Mouse (Mus musculus): ENCODE results near the gene Atg7. TPM values are rescaled to one million over a fixed set of nuclear protein-coding genes. Genes with fewer than 3 reads are reported as not detected.

The Atg7 gene
- polyA plus RNA-seq, 1 experiment from 2014 or later = 21.0 TPM

DNA sequence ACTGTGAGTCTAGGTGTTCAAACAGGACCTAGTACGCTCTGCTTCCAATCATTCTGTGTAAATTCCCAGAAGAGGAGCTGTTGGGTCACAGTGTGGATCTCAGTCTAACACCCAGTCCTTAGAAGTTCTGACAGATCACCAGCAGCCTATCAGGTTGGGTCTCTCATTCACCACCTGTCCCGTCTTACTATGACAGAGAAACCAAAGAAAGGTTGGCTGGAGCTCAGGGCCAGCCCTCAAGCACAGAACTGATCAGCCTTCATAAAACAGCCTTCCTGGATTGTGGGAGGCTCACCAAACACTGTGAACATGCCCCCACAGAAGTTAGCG lies 230.9 kb downstream of the Atg7 start:
- 45% methylated on average over 3 of the region's 3 CpGs for WGBS
- Histone ChIP-seq H3K9ac (no peak overlapping the region), H3K36me3 (0 out of 2 replicates have a peak, but pooled peaks cover 8% of the 10 kb centered on the region), H3K27ac (replicated peaks) (peak overlapping the region; percentile 98), H3K4me1 (peaks cover 93% of the 10 kb centered on the region), H3K9me3 (replicated peaks) (no peaks in the 10 kb centered on the region), H3K4me3 (replicated peaks) (peak overlapping the region; percentile 36), H3K4me2 (replicated peaks) (peak overlapping the region; percentile 66), H3K27me3 (no peaks in the 10 kb centered on the region)
- no peak for ATAC-seq (ENCODE audit: insufficient number of reproducible peaks, low FRiP score, low TSS enrichment, low read depth)

DNA sequence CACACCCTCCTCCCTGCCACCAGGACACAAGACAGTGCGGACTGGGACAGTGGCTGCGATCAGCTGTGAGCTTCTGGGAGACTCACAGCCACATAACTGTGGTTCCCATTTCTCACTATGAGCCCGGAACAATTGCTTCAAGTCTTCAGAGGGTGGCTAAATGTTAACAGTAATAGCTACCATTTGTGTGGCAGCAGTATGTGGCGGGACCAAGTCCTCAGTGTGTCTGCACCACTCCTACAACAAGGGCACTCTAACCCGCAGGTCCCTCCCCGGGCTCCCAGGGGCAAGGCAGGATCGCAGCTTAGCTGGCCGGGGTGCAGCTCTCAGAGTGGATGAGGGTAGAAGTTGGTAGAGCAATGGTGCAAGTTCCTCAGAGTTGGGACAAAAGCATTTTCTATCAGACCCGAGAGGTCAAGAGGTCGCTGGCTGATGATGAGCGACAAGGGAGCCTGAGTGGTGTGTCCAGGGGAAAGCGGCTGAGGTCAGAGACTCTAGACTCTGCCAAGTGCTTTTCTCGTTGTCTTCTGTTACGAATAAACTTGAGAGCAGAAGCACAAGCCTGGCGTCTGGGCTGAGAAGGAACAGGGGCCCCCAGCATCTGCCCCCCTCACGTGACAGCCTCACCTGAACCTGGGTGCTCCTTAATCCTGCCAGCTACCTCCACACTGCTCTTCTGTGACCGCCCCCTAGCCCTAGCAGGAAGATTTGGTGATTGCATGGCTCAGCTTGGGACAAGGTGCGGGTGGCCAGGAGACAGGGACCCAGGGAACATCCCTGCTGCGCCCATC lies 231.4 kb downstream of the Atg7 start:
- no peak; the same call in 1 of the 2 replicates for ATAC-seq (ENCODE audit: insufficient number of reproducible peaks, low FRiP score, low TSS enrichment, low read depth)
- Histone ChIP-seq H3K27ac (replicated peaks) (peak overlapping the region; percentile 98), H3K4me1 (peaks cover 93% of the 10 kb centered on the region), H3K4me3 (replicated peaks) (peak overlapping the region; percentile 36), H3K27me3 (no peaks in the 10 kb centered on the region), H3K4me2 (replicated peaks) (peak overlapping the region; percentile 66), H3K36me3 (0 out of 2 replicates have a peak, but pooled peaks cover 8% of the 10 kb centered on the region), H3K9me3 (replicated peaks) (no peaks in the 10 kb centered on the region), H3K9ac (0 out of 2 replicates have a peak overlapping the region, but pooled peaks have one; percentile 10)
- 5% methylated on average over 19 of the region's 19 CpGs for WGBS

DNA sequence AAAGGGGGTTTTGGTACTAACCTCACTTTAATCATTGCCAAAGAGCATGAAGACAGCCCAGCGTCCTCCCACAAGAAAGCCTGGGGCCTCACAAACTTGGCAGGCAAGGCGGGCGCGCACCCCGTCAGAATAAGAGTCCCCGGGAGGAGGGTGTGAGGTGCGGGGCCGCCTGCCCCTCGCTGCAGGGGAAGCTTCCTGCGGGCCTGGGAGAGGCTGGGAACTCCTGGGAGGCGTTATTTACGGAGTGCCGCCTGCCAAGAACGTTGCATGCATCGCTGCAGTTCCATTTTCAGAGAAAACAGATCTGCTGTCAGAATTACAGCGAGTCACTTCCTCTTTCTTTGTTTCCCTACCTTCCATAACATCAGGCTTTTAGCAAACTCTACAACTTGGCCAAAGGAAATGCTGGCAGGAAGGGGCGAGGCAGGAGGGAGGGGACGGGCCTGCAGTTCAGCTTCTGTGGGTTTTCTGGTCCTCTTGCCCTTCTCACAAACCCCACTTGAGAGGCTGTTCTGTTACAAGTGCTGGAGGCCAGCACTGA lies 232.2 kb downstream of the Atg7 start:
- Histone ChIP-seq H3K27me3 (no peaks in the 10 kb centered on the region), H3K9me3 (replicated peaks) (no peaks in the 10 kb centered on the region), H3K27ac (replicated peaks) (peak overlapping the region; percentile 98), H3K36me3 (0 out of 2 replicates have a peak, but pooled peaks cover 8% of the 10 kb centered on the region), H3K4me1 (peaks cover 93% of the 10 kb centered on the region), H3K9ac (no peak overlapping the region), H3K4me3 (replicated peaks) (peak overlapping the region; percentile 36), H3K4me2 (replicated peaks) (peak overlapping the region; percentile 66)
- ATAC-seq (ENCODE audit: insufficient number of reproducible peaks, low FRiP score, low TSS enrichment, low read depth) = peak; percentile 90
- under 1% methylated on average over 18 of the region's 18 CpGs for WGBS

DNA sequence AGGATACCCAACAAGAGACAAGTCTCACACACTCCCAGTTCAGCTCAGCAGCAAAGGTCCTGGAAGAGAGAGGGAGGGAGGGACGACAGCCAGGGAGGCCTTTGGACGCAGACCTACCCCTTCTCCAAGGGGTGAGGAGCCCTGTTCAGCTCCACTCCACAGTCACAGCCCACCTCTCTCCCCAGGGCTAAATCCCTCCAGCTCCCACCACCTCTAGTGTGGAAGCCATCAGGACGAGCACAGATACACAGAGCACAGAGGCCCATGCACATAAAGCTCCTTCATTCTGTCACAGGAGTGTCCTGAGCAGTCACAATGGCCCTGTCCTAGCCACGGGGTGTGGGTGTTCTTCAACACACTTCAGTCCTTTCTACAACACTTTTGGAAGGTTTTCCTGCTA lies 233.1 kb downstream of the Atg7 start:
- no peaks in the 10 kb centered on the region for H3K9me3 ChIP-seq (replicated peaks)
- 0 out of 2 replicates have a peak, but pooled peaks cover 5% of the 10 kb centered on the region for H3K36me3 ChIP-seq
- ATAC-seq (ENCODE audit: insufficient number of reproducible peaks, low FRiP score, low TSS enrichment, low read depth) = no peak
- peak overlapping the region; percentile 98 for H3K27ac ChIP-seq (replicated peaks)
- H3K9ac ChIP-seq = no peak overlapping the region
- WGBS = 23% methylated on average over 4 of the region's 4 CpGs
- peak overlapping the region; percentile 66; the same call in 1 of the 2 replicates for H3K4me2 ChIP-seq (replicated peaks)
- peaks cover 93% of the 10 kb centered on the region for H3K4me1 ChIP-seq
- H3K27me3 ChIP-seq = no peaks in the 10 kb centered on the region
- no peak overlapping the region for H3K4me3 ChIP-seq (replicated peaks)

DNA sequence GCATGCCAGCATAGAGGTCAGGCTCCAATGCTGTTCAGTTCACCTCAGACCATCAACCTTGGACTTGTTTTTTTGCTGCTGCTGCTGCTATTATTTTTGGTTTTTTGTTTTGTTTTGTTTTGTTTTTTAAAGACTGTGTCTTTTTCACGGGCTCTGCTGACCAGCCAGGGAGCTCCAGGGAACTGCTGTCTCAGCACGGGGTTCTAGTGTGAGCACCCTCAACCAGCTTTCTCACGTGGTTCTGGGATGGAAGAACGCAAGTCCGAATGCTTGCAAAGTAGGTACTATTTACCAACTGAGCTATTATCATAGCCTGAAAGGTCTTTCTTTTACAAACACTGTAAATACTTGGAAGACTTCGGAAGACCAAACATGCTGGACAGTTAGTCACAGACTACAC lies 233.6 kb downstream of the Atg7 start:
- 56% methylated on average over 6 of the region's 6 CpGs for WGBS
- no peak for ATAC-seq (ENCODE audit: insufficient number of reproducible peaks, low FRiP score, low TSS enrichment, low read depth)
- no peak overlapping the region for H3K4me3 ChIP-seq (replicated peaks)
- no peak overlapping the region for H3K9ac ChIP-seq
- peak overlapping the region; percentile 98 for H3K27ac ChIP-seq (replicated peaks)
- no peaks in the 10 kb centered on the region for H3K9me3 ChIP-seq (replicated peaks)
- H3K4me1 ChIP-seq = peaks cover 93% of the 10 kb centered on the region
- no peaks in the 10 kb centered on the region for H3K36me3 ChIP-seq
- no peaks in the 10 kb centered on the region for H3K27me3 ChIP-seq
- no peak overlapping the region for H3K4me2 ChIP-seq (replicated peaks)

DNA sequence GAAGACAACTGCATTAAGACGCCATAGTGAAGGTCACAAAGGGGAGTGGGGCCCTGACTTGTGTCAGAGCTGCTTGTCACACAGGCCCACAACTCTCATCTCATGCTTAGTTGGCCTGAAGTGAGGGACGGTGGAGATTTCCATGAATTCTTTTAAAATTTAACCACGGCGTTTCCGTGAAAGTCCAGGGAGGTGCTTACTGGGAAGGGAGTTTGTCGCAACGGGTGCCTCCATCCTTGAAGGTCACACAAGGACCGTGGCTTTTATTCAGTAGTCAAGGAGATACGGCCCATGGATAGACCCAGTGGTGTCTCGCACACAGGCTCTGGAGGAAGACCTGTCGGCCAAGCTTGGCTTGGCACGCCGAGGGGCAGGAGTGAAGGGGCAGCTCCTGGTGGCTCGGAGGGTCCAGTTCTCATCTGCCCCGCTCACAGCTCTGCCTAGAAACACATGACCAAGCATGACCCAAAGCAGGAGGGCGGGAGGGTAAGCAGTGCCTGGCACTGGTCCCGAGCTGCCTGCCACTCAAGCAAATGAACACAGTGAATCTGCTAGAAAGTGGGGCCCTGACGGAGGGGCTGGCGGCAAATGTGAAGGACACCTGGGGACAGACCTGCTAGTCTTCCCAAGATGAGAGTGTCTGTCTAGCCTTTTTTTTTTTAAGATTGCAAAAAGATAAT lies 236.1 kb downstream of the Atg7 start:
- Histone ChIP-seq H3K9me3 (replicated peaks) (no peaks in the 10 kb centered on the region), H3K9ac (no peak overlapping the region), H3K27ac (replicated peaks) (peak overlapping the region; percentile 69; the same call in 1 of the 2 replicates), H3K36me3 (no peaks in the 10 kb centered on the region), H3K4me2 (replicated peaks) (no peak overlapping the region), H3K27me3 (no peaks in the 10 kb centered on the region), H3K4me3 (replicated peaks) (no peak overlapping the region), H3K4me1 (peaks cover 95% of the 10 kb centered on the region)
- ATAC-seq (ENCODE audit: insufficient number of reproducible peaks, low FRiP score, low TSS enrichment, low read depth) = no peak
- WGBS = 71% methylated on average over 19 of the region's 19 CpGs

DNA sequence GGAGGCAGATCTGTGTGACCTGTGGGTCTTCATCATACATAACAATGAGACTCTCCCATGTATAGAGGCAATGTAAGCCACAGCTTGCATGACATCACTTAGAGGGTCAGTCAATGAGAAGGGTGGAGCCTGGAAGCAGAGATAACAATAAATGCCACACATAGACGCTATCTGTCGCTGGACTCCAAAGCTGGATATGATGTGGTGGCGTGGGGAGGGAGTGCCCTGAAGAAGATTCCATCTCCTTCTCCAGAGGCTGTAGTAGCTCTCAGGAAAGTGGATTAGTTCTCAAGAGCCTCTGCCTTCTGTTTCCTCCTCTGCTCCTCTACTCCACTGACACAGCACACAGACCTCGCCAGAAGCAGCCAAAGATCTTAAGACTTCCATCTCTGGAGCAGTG lies 237.9 kb downstream of the Atg7 start:
- no peaks in the 10 kb centered on the region for H3K9me3 ChIP-seq (replicated peaks)
- 69% methylated on average over 4 of the region's 4 CpGs for WGBS
- peaks cover 3% of the 10 kb centered on the region; the same call in 1 of the 2 replicates for H3K36me3 ChIP-seq
- ATAC-seq (ENCODE audit: insufficient number of reproducible peaks, low FRiP score, low TSS enrichment, low read depth) = no peak
- H3K9ac ChIP-seq = no peak overlapping the region
- no peak overlapping the region for H3K4me3 ChIP-seq (replicated peaks)
- peak overlapping the region; percentile 22; the same call in 1 of the 2 replicates for H3K27ac ChIP-seq (replicated peaks)
- H3K4me2 ChIP-seq (replicated peaks) = no peak overlapping the region
- H3K4me1 ChIP-seq = peaks cover 90% of the 10 kb centered on the region
- H3K27me3 ChIP-seq = no peaks in the 10 kb centered on the region

DNA sequence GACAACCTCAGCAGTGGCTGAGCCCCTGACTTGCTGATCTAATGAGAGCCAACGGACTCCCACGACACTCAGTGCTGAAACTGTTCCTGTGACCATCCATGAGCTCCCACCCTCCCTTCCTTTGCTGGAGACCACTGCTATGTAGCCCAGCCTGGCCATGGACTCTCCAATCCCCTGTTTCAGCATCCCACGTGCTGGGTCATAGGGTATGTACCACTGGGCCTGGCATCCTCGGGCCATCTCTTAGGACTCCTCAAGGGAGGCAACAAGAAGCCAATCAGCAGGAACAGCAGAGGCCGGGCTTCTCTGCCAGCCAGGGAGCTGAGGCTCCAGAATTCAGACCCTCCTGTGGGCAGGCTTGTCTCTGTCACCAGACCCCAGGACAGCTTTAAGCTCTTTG lies 239.3 kb downstream of the Atg7 start:
- H3K27me3 ChIP-seq = no peaks in the 10 kb centered on the region
- no peak overlapping the region for H3K4me3 ChIP-seq (replicated peaks)
- 40% methylated on average over 5 of the region's 5 CpGs for WGBS
- H3K4me1 ChIP-seq = peaks cover 91% of the 10 kb centered on the region
- no peak overlapping the region for H3K9ac ChIP-seq
- peak overlapping the region; percentile 95 for H3K27ac ChIP-seq (replicated peaks)
- 0 out of 2 replicates have a peak overlapping the region, but pooled peaks have one; percentile 23 for H3K4me2 ChIP-seq (replicated peaks)
- no peaks in the 10 kb centered on the region for H3K9me3 ChIP-seq (replicated peaks)
- no peak for ATAC-seq (ENCODE audit: insufficient number of reproducible peaks, low FRiP score, low TSS enrichment, low read depth)
- peaks cover 13% of the 10 kb centered on the region; the same call in 1 of the 2 replicates for H3K36me3 ChIP-seq

DNA sequence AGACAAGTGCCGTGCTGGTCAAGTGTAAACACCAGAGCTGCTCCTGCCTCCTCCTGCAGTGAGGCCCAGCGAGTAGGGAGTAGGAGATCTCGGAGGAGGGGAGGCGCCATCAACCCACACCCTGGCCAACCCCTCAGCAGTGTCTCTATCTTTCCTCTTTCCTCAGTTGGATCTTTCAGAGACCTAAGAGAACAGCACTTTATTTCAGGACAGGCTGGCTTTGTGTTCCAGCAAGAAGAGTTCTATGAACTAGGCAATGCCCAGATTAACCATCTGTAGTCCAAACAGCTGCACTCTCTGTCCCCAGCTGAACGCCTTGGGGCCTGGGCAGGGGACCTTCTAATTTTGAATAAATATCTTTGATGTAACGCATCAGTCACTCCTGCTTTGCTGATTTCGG lies 239.8 kb downstream of the Atg7 start:
- peaks cover 16% of the 10 kb centered on the region; the same call in 1 of the 2 replicates for H3K36me3 ChIP-seq
- peak overlapping the region; percentile 23; the same call in 1 of the 2 replicates for H3K4me2 ChIP-seq (replicated peaks)
- H3K9ac ChIP-seq = no peak overlapping the region
- 21% methylated on average over 7 of the region's 7 CpGs for WGBS
- H3K27me3 ChIP-seq = no peaks in the 10 kb centered on the region
- no peak for ATAC-seq (ENCODE audit: insufficient number of reproducible peaks, low FRiP score, low TSS enrichment, low read depth)
- H3K9me3 ChIP-seq (replicated peaks) = no peaks in the 10 kb centered on the region
- H3K4me3 ChIP-seq (replicated peaks) = no peak overlapping the region
- H3K4me1 ChIP-seq = peaks cover 91% of the 10 kb centered on the region
- peak overlapping the region; percentile 95 for H3K27ac ChIP-seq (replicated peaks)

DNA sequence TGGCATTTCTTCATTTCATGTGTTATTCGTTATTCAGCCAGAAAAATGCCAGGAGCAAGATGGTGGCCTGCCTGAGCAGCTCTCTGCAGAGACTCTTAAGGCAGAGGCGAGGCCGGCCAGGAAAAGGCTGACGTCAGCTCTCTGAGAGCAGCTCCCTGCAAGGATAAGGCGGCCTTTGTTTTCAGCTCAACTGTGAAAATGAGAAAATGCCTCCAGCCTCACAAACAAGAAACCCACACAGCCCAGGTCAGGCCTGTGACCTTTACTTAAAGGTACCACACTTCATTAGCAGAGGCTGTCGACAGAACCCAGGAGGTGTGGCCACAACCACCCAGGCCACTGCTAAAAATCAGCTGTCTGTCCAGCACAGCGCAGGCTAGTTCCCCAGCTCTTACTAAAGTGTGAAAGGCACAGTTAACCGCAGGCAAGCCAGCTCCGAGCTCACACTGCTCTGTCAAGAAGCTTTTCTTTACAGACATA lies 240.4 kb downstream of the Atg7 start:
- Histone ChIP-seq H3K4me2 (replicated peaks) (peak overlapping the region; percentile 23; the same call in 1 of the 2 replicates), H3K27me3 (no peaks in the 10 kb centered on the region), H3K9me3 (replicated peaks) (no peaks in the 10 kb centered on the region), H3K27ac (replicated peaks) (peak overlapping the region; percentile 95), H3K4me3 (replicated peaks) (no peak overlapping the region), H3K9ac (no peak overlapping the region), H3K36me3 (peaks cover 16% of the 10 kb centered on the region; the same call in 1 of the 2 replicates), H3K4me1 (peaks cover 91% of the 10 kb centered on the region)
- WGBS = 2% methylated on average over 9 of the region's 9 CpGs
- ATAC-seq (ENCODE audit: insufficient number of reproducible peaks, low FRiP score, low TSS enrichment, low read depth) = peak; percentile 86

DNA sequence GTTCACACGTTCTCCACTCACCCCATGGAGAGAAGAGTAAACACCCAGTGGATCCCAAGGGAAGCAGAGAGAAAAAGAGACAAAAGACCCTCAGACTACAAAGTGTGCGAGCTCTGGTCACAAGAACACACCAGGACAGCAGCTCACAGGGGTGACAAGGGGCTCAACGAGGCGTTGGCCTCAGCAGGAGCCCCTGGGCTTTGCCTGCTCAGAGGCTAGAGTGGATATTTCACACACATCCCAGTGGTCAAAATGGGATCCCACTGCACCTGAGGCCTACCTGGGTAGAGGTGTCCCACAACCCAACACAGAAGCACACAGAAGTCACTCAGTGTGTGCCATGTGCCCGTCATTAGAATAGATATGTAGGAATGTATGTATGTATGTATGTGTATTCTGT lies 242.2 kb downstream of the Atg7 start:
- H3K36me3 ChIP-seq = peaks cover 17% of the 10 kb centered on the region; the same call in 1 of the 2 replicates
- no peak for ATAC-seq (ENCODE audit: insufficient number of reproducible peaks, low FRiP score, low TSS enrichment, low read depth)
- no peak overlapping the region for H3K4me3 ChIP-seq (replicated peaks)
- no peak overlapping the region for H3K4me2 ChIP-seq (replicated peaks)
- H3K9me3 ChIP-seq (replicated peaks) = no peaks in the 10 kb centered on the region
- no peaks in the 10 kb centered on the region for H3K27me3 ChIP-seq
- H3K27ac ChIP-seq (replicated peaks) = peak overlapping the region; percentile 95; the same call in 1 of the 2 replicates
- no peak overlapping the region for H3K9ac ChIP-seq
- H3K4me1 ChIP-seq = peaks cover 86% of the 10 kb centered on the region
- WGBS = 78% methylated on average over 5 of the region's 5 CpGs
